Mouse (Mus musculus) B cell, adult 2 months (primary cell): ENCODE measurements around the gene Amigo1.
"Not testable (repeated sequence)": the region's sequence is repeated elsewhere in the genome, so short reads cannot be mapped to it uniquely, and the experiment has no call there.

Source experiments
- DNase-seq, 2 experiments: peaks; one replicate each; pipeline ENCODE4 v3.0.0; 2022

Gene Amigo1

DNA sequence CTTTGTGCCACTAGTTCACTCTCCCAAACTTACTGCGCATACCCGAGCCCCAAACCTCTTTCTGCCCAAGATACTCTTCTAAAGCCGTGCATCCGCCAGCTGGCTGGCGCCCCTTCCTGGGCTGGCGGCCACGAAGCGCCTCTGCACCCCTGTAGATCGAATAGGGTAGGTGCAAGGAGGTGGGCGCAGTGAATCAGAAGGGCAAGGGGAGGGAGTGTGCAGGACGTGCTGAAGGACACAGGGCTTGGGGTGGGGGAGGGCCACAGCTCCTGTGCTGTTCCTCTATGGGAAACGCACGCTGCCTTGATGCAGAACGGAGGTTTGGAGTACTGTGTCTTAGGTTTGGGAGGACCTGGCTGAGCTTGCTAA lies 24.6 kb downstream of the Amigo1 start, which contains the start of gene Atxn7l2:
TSS of gene Atxn7l2 (minus strand) at position 164 of the 369 bp plus-strand sequence.
- no peak for DNase-seq

DNA sequence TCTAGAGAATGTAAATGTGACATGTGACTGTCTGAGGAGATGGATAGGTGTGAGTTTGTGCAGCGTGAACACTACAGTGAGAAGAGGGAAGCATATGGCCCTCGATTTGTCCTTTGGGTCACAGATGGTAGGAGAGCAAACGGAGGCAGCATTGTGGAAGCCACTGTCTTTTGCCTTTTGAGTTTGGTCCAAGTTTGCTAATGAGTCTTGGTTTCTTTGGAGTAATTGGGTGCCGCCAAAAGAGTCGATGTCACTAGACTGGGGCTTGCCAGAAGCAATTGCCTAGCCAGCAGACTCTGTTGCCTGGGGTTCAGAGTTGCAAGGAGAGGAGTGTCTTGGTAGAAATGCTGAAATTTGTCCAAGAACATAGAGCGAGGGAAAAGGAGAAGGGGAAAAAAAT lies 25.7 kb downstream of the Amigo1 start:
- DNase-seq: no peak

DNA sequence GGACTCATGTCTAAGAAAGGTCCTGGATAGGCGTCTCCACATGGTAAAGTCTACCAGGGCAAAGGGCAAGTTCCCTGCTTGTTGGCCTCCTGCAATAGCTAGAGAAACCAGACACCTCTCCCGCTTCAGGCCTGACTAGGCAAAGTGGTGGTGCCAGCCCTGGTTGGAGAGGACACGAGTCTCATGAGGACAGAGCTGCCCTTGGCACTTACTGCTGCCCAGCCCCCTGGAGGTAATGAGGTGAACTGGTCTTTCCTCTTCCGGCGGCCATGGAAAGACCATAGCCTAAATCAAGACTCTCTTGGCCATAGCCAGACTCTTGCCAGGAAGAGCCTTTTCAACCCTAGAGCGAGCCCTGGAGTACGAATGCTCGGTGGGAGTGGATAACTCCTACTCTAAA lies 26.3 kb downstream of the Amigo1 start:
- no peak for DNase-seq

DNA sequence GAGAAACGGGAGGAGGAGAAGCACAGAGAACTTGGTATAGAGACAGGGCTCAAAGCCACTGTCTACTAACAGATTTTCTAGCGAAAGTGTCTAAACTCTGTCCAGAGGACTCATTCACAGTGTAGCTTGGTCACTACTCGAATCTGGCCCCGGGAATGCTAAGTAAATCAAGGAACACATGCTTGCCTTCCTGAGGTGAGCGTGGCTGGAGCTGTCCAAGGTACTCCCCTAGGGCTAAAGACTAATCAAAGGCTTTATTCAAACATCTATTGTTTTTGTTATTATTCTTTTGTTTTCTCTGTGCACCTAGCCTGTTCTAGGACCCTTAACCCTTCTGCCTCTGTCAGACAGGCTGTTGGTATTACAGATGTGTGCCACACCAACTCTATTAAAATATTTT lies 28.6 kb downstream of the Amigo1 start:
- peak in 1 of 2 experiments; percentile 26 for DNase-seq

DNA sequence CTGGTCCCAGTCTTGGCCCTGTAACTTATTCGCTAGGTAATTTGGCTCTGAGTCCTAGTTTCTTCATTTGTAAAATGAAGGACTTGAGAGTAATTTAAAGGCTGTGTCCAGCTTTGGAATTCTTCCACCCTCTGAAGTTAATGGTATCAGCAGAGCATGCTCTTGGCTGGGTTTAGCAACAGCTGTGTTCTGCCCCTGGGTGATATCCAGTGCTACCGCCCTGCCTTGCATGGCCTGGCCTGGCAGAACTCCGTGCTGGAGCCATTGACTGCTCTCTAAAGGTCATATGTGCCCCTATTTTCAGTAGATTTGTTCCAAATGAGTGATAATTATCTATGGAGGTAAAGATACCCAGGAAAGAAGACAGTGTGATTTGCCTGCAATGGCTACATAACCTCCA lies 34.5 kb downstream of the Amigo1 start:
- DNase-seq: no peak

DNA sequence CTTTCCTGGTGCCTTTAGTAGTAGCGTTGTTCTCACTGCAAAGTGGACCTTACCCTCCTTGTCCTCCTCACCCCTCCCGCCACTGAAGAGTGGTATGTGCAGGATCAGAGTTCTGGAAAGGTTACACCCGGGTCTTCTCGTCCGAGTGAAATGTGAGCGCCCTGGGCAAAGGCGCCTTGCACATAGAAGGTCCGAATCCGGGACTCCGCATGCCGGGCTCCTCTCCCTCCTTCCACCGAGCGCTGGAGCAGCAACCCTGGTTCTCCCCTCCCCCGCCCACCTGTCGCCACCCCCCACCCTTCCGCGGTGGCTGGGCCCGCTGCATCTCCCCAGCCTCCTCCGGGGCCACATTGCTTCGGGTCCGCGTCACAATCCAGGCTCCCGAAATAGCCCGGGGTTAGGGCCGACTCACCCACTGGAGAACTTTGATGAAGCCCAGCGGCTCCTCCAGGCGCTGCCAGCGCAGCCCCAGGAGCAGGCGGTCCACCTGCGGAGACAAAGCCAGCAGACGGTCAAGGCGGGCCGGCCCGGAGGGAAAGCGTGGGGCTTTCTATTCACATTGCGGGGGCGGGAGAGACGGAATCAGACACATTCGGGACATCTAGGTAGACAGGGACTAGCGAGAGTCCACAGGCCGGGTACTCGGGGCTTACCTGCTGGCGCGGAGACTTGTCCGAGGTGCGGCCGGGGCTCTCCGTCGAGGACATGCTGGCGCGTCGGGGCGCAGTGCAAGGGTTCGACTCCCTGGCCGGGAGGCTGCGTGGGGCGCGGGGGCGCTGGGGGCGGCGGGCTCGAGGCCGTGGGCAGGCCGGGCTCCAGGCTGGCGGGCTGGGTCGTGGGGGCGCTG lies 39.8 kb downstream of the Amigo1 start:
- peak in 1 of 2 experiments; percentile 36 for DNase-seq

DNA sequence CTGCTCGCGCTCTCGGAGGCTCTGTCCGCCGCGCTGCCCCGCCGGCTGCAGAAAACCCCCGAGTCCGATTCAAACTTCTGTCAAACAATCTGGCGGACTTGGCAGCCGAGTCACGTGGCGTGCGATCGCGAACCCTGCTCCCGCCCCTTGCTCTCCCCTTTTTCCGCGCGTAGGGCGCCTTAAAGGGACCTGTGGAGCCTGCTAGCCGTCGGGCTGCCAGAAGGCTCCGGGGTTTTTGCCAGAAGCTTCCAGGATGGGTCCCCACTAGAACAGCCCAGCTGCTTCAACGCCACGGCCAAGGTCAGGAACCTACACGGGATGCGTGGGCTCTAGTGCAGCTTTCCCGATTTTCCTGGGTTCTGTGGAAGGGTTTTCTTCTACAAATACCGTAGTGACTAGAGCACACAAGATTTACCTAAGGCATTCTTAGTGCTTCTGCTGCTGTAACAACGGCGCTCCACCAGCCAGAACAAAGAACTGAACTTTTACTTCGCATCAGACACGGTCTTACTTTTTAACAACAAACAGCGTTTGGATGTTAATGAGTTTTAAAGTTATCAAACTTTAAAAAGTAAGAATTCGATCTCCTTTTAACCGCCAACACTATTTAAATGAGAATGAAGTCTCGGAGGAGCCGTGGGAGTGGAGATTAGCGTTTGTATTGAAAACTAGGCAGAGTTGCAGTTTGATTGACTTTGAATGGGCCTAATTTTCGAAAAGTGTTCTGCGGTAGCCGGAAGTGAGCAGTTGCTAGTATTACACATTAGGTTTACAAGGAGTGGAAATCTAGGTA lies 40.6 kb downstream of the Amigo1 start, which contains the start of gene Sypl2:
TSS of gene Sypl2 (minus strand) at position 91 of the 793 bp plus-strand sequence.
- DNase-seq: peak; percentile 37 to 41

DNA sequence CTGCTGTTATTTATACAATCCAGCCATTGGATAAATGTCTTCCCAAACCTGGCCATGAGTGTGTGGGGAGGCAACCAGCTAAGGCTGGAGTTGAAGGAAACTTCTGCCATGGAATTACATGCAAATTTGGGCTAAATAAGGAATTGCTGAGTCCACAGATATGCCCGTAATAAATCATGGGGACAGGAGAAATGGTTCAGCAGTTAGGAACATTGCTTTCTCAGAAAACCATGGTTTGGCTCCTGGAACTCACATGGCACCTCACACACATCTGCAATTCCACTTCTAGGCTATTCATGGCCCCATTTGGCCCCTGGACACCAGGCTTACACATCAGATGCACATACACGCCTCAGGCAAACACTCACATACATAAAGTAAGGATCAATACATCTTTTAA lies 41.4 kb downstream of the Amigo1 start:
- no peak for DNase-seq

DNA sequence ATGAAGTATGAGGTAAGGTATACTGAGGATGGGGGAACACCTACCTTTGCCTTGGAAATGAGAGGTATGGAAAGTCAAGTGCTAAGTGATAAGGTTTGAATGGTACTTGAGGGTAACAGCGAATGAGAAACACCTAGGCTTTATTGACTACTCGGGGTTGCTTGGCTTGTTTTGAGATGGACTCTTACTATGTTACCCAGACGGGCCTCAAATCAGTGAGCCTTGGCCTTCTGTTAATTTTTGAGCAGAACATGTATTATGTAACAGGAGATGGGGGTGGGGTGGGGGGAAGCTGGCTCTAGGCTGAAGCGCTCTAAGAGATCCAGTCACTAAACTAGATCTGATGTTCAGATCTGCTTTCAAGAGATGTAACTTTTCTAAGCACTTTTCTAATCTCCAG lies 45.5 kb downstream of the Amigo1 start:
- DNase-seq: no peak

DNA sequence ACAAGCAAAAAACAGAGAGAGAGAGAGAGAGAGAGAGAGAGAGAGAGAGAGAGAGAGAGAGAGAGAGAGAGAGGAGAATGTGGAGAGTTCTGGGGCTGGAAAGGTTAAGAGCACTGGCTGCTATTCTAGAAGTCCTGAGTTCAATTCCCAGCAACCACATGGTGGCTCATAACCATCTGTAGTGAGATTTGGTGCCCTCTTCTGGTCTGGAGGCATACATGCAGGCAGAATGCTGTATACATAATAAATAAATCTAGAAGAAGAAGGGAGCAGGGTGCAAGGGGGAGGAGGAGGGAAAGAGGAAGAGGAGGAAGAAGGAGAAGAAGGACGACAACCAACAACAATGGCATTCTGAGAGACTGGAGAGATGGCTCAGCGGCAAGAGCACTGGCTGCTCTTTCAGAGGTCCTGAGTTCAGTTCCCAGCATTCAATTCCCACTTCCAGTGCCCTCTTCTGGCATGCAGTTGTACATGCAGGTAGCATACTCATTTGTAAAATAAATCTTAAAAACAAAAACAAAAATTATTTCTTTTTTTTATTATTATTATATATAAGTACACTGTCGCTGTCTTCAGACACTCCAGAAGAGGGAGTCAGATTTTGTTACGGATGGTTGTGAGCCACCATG lies 51.5 kb downstream of the Amigo1 start:
- DNase-seq: not testable (repeated sequence)

DNA sequence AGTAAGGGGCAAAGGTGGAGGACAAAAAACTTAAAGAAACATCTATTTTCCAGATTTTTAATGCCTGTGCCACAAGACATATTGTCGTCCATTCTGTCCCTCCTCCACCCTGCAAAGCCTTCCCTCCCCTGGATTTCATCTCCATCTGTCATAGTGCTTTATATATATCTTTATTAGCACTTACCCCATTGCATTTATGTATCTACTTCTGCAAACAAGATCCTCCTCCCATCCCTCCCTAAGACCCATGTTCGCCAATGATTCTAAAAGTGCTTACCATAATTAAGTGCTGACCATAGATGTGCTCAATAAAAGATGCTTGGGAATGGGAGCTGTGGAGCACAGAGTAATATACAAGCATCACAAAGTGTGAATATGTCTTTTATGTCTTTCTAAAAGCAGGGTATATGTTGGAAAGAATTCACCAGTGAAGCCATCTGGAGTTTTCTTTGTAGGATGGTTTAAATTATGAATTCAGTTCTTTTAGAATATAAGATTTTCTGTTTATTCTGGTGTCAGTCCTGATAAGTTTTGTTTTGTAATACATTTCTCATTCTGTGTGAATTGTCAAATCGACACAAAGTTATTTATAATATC lies 55.2 kb downstream of the Amigo1 start:
- DNase-seq: no peak
